Mouse (Mus musculus) embryonic facial prominence, embryonic 13.5 days (tissue): ENCODE measurements around the gene Apoc3. TPM values are rescaled to one million over a fixed set of nuclear protein-coding genes. Genes with fewer than 3 reads are reported as not detected.
A peak's percentile ranks its signal among the peaks of the same experiment; 100 is the strongest.

Source experiments
- ATAC-seq: fragments of 200-750 bp; cut with Nextera tagmentation; 2 replicates; pipeline ENCODE4 v1.8.0; 2017; ENCODE audit warnings: low read depth; ENCODE audit not compliant: insufficient number of reproducible peaks, insufficient read depth, low FRiP score, low TSS enrichment
- H3K27ac ChIP-seq: fragments of 300-500 bp; sonication (generic); 2 replicates; pipeline ENCODE4 v1.5.1; 2015; ENCODE audit warnings: moderate library complexity, mild to moderate bottlenecking, inconsistent platforms
- H3K27me3 ChIP-seq: fragments of 300-500 bp; sonication (generic); 2 replicates; pipeline ENCODE4 v1.6.1; 2015; ENCODE audit warnings: mild to moderate bottlenecking, inconsistent platforms
- H3K36me3 ChIP-seq: fragments of 300-500 bp; sonication (generic); 2 replicates; pipeline ENCODE4 v1.6.1; 2015; ENCODE audit warnings: mild to moderate bottlenecking, inconsistent platforms
- H3K4me1 ChIP-seq: fragments of 300-500 bp; sonication (generic); 2 replicates; pipeline ENCODE4 v1.6.1; 2015; ENCODE audit warnings: inconsistent platforms
- H3K4me2 ChIP-seq: fragments of 300-500 bp; sonication (generic); 2 replicates; pipeline ENCODE4 v1.6.1; 2015; ENCODE audit warnings: moderate library complexity, mild to moderate bottlenecking, inconsistent platforms
- H3K4me3 ChIP-seq: fragments of 300-500 bp; sonication (generic); 2 replicates; pipeline ENCODE4 v1.5.1; 2015; ENCODE audit warnings: mild to moderate bottlenecking, inconsistent platforms
- H3K9ac ChIP-seq: fragments of 300-500 bp; sonication (generic); 2 replicates; pipeline ENCODE4 v1.6.1; 2015; ENCODE audit warnings: mild to moderate bottlenecking, inconsistent platforms
- H3K9me3 ChIP-seq: fragments of 300-500 bp; sonication (generic); 2 replicates; pipeline ENCODE4 v1.6.1; 2016; ENCODE audit warnings: inconsistent platforms
- WGBS: fragments of 180-500 bp; shearing (Covaris S2); methylation state at CpG from one replicate; pipeline ENCODE4 v1.1.7; 2015; ENCODE audit warnings: mixed read lengths; 5-methylcytosine and 5-hydroxymethylcytosine counted together
- polyA plus RNA-seq: library from polyadenylated mRNA; unstranded; fragments of >200 nt; fragmentation: Nextera tagmentation; extraction: Ambion mirVana; gene quantifications from 2 replicates; pipeline ENCODE4 v1.2.1, GENCODE M21; 2015

Gene Apoc3
- polyA plus RNA-seq, 1 experiment from 2014 or later = not detected

DNA sequence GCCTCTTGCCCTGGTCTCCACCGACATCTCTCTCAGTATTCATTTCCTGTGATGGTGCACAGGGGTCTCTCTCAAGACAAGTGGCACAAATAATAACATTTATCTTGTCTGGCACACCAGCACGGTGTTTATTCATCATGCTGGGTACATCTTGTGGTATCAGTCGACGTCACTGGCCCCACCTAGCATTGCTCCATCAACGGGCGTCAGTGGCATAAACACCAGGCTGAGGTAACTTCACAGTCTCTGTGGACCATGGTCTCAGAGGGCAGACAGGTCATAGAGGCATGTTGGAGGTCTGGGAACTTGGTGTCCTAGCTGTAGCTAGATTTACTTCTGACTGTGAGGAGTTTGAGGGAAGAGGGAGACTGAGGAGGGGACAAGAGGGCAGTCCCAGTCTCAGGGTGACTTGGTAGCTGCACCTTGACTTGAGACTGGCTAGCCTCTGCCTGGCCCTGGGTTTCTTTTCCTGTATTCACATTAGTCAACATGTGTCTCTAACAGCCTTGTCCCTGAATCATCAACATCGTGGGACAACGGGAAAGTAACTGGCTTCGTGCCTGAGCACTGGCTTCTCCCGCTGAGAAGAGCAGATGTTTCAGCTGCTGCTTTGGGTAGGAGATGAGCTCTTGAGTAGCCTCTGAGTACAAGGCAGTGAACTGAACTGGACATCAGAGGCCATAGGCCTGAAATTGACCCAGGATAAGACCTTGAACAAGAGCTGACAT lies 21.4 kb upstream of the Apoc3 start:
- Histone ChIP-seq H3K36me3 (no peaks in the 10 kb centered on the region), H3K9me3 (no peaks in the 10 kb centered on the region), H3K27me3 (no peaks in the 10 kb centered on the region), H3K9ac (no peak overlapping the region), H3K27ac (no peak overlapping the region), H3K4me3 (no peak overlapping the region), H3K4me1 (no peaks in the 10 kb centered on the region), H3K4me2 (no peak overlapping the region)
- no peak for ATAC-seq
- 90% methylated on average over 10 of the region's 10 CpGs for WGBS

- H3K27me3 ChIP-seq = no peaks in the 10 kb centered on the region
- H3K4me3 ChIP-seq = no peak overlapping the region
- no peak overlapping the region for H3K27ac ChIP-seq
- H3K9ac ChIP-seq = no peak overlapping the region
- no peak for ATAC-seq
- no peaks in the 10 kb centered on the region for H3K36me3 ChIP-seq
- no peaks in the 10 kb centered on the region for H3K9me3 ChIP-seq
- H3K4me2 ChIP-seq = no peak overlapping the region
- no peaks in the 10 kb centered on the region for H3K4me1 ChIP-seq
- 89% methylated on average over 7 of the region's 7 CpGs for whole genome bisulfite sequencing
Measured at GRCm38 (mm10) chr9:46256177-46256576, 20.7 kb upstream of the Apoc3 start.

DNA sequence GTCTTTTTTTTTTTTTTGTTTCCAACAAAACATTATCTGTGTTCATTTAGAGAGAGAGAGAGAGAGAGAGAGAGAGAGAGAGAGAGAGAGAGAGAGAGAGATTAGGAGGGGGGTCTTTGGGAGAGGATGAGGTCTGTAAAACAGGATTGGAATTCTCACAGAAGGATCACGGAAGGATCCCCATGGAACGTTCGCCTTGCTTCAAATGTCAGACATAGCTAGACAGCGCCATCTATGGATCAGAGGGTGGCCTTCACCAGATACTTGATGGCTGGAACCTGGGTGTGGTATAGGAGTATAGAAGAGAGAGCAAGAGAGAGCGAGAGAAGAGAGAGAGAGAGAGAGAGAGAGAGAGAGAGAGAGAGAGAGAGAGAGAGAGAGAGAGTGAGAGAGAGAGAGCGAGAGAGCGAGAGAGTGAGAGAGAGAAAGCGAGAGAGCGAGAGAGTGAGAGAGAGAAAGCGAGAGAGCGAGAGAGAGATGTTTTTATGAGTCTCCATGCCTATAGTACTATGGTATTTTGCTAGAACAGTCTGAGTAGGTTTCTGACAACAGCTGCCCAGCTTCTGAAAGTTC lies 11.4 kb upstream of the Apoc3 start:
- H3K36me3 ChIP-seq = no peaks in the 10 kb centered on the region
- ATAC-seq = no peak
- no peaks in the 10 kb centered on the region for H3K27me3 ChIP-seq
- 28% methylated on average over 11 of the region's 11 CpGs for WGBS
- H3K4me1 ChIP-seq = no peaks in the 10 kb centered on the region
- no peak overlapping the region for H3K27ac ChIP-seq
- H3K9ac ChIP-seq = 0 out of 2 replicates have a peak overlapping the region, but pooled peaks have one; percentile 21
- H3K9me3 ChIP-seq = no peaks in the 10 kb centered on the region
- peak overlapping the region; percentile 37 for H3K4me2 ChIP-seq
- H3K4me3 ChIP-seq = no peak overlapping the region

DNA sequence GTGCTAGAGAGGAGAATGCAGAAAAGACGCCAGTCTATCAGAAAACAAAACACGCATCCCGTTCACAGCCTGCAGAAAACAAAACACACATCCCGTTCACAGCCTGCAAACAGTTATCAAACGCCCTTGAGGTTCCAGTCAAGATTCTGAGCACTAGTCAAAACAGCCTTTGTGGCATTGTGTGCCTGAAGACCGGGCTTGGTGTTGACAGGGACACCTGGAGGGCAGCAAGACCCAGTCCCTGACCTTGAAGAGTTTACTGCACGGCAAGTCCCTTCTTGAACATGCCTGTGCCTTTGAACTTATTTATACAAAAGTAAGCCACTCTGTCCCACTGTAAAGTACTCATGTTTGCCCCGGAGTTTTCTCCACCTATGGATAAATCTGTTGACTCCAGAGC lies 8.1 kb upstream of the Apoc3 start:
- no peak overlapping the region for H3K4me3 ChIP-seq
- no peak overlapping the region for H3K4me2 ChIP-seq
- ATAC-seq = no peak
- H3K36me3 ChIP-seq = no peaks in the 10 kb centered on the region
- H3K27me3 ChIP-seq = no peaks in the 10 kb centered on the region
- WGBS = 42% methylated on average over 8 of the region's 8 CpGs
- H3K27ac ChIP-seq = no peak overlapping the region
- H3K9me3 ChIP-seq = no peaks in the 10 kb centered on the region
- H3K9ac ChIP-seq = no peak overlapping the region
- no peaks in the 10 kb centered on the region for H3K4me1 ChIP-seq

- H3K36me3 ChIP-seq = no peaks in the 10 kb centered on the region
- no peaks in the 10 kb centered on the region for H3K4me1 ChIP-seq
- H3K27me3 ChIP-seq = no peaks in the 10 kb centered on the region
- no peak overlapping the region for H3K9ac ChIP-seq
- no peak overlapping the region for H3K4me2 ChIP-seq
- no peak overlapping the region for H3K4me3 ChIP-seq
- no peaks in the 10 kb centered on the region for H3K9me3 ChIP-seq
- WGBS = 53% methylated on average over 4 of the region's 4 CpGs
- no peak for ATAC-seq
- H3K27ac ChIP-seq = no peak overlapping the region
Measured at GRCm38 (mm10) chr9:46243122-46243521, 7.7 kb upstream of the Apoc3 start.

DNA sequence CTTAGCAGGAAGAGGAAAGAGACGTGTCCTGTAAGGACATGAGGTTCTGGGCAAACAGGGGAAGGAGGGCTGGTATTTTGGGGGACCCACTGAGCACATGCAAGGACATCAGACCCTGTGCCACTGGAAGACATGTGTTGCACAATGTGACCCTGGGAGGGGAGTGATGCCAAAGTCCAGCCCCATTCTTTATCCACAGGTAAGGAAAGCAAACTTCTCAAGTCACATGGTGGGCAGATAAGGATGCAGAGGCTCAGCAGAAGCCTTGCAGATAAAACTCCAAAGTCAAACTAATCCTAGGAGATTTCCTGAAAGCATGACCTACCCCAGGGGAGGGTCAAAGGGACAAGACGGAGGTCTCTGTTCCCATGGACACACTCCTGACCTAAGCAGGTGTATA lies 6.4 kb upstream of the Apoc3 start:
- Histone ChIP-seq H3K9me3 (no peaks in the 10 kb centered on the region), H3K9ac (no peak overlapping the region), H3K4me3 (no peak overlapping the region), H3K27me3 (no peaks in the 10 kb centered on the region), H3K4me2 (no peak overlapping the region), H3K36me3 (no peaks in the 10 kb centered on the region), H3K27ac (no peak overlapping the region), H3K4me1 (no peaks in the 10 kb centered on the region)
- ATAC-seq = no peak
- 69% methylated on average over 2 of the region's 2 CpGs for WGBS

DNA sequence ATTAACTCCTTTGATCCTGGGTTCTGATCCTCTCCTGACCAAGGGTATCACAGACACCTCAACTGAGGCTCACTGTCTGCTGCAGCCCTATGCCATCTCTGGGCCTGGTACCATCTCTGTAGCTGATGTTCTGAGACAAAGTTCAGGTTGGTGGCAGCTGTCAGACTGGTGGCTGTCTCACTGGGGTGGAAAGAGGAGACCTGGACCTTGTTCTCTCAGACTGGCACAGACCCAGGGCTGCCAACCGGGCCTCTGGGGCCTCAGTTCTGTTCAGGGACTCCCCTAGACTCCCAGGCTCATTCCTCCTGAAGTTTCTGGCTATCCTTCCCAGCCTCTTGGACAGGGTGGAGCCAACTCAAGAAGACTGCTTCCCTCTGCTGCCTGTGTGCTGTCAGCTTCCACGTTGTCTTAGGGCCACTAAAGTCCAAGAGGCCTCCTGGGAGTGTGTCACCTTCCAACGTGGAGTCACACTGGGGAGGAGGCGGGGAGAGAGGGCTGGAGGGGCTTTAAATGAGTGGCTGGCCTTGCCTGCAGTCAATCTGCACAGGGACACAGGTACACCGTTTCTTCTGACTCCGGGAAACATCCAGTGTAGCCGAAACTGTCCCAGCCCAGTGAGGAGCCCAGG lies 5.2 kb upstream of the Apoc3 start, which contains the start of gene Apoa4:
Apoa4 (plus strand) TSS at position 171 of the 628 bp plus-strand sequence.
- Histone ChIP-seq H3K36me3 (no peaks in the 10 kb centered on the region), H3K9me3 (no peaks in the 10 kb centered on the region), H3K4me2 (no peak within 1 kb of the TSS), H3K4me1 (no peaks in the 10 kb centered on the region), H3K4me3 (no peak within 1 kb of the TSS), H3K27me3 (no peaks in the 10 kb centered on the region), H3K9ac (no peak within 1 kb of the TSS), H3K27ac (no peak within 1 kb of the TSS)
- 66% methylated on average over 7 of the region's 7 CpGs for WGBS
- no peak for ATAC-seq

GRCm38 (mm10) chr9:46238850-46239249 lies 3.4 kb upstream of the Apoc3 start:
- no peak overlapping the region for H3K27ac ChIP-seq
- H3K4me2 ChIP-seq = no peak overlapping the region
- no peaks in the 10 kb centered on the region for H3K4me1 ChIP-seq
- no peaks in the 10 kb centered on the region for H3K9me3 ChIP-seq
- H3K36me3 ChIP-seq = no peaks in the 10 kb centered on the region
- WGBS = 86% methylated on average over 7 of the region's 7 CpGs
- H3K9ac ChIP-seq = no peak overlapping the region
- ATAC-seq = no peak
- no peak overlapping the region for H3K4me3 ChIP-seq
- no peaks in the 10 kb centered on the region for H3K27me3 ChIP-seq

DNA sequence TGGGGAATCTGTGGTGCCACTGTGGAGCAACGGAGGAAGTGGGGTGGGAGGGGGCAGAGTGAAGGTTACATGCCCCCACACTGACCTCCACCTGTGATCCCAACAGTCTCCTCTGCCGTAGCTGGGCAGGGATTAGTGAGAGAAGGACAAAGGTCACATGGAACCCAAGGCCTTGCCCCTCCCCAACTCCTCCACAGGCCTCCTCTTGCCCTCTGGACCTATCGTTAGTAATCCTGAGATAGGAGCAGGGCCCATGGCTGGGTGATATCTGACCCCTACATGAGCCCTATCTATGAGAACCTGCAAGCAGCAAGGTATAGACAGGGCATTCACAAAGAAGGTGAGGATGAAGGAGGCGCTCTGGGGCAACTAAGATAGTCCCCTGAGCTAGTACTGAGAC lies 213 bp upstream of the Apoc3 start:
- Histone ChIP-seq H3K36me3 (no peaks in the 10 kb centered on the region), H3K9me3 (no peaks in the 10 kb centered on the region), H3K27ac (no peak overlapping the region), H3K4me1 (peaks cover 1% of the 10 kb centered on the region), H3K9ac (no peak overlapping the region), H3K4me3 (no peak overlapping the region), H3K4me2 (no peak overlapping the region), H3K27me3 (no peaks in the 10 kb centered on the region)
- 50% methylated on average over 4 of the region's 4 CpGs for WGBS
- ATAC-seq = no peak

DNA sequence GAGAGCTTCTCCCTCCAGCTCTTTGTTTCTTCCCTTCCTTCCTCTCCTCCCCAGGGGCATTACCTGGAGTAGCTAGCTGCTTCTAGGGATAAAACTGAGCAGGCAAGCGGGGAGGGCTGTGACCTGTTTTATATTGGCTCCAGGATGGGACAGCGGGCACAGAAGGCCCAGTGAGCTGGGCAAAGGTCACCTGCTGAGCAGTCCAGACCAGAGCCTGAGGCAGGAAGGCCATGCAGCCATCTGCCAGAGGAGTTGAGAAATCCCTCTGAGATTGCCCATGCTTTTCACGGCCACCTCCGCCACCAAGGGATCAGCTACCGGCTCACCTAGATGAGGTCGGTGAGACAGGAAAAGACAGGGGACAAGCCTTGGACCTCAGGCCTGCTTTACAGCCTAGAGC lies 240 bp downstream of the Apoc3 start:
- H3K4me2 ChIP-seq = no peak overlapping the region
- H3K27ac ChIP-seq = no peak overlapping the region
- peaks cover 6% of the 10 kb centered on the region for H3K4me1 ChIP-seq
- no peak for ATAC-seq
- no peaks in the 10 kb centered on the region for H3K36me3 ChIP-seq
- H3K9me3 ChIP-seq = no peaks in the 10 kb centered on the region
- H3K27me3 ChIP-seq = no peaks in the 10 kb centered on the region
- no peak overlapping the region for H3K4me3 ChIP-seq
- WGBS = 71% methylated on average over 6 of the region's 6 CpGs
- H3K9ac ChIP-seq = no peak overlapping the region

GRCm38 (mm10) chr9:46230450-46230975 lies 4.9 kb downstream of the Apoc3 start:
- H3K9me3 ChIP-seq = no peaks in the 10 kb centered on the region
- peak overlapping the region; percentile 89 for H3K4me2 ChIP-seq
- H3K36me3 ChIP-seq = no peaks in the 10 kb centered on the region
- H3K9ac ChIP-seq = peak overlapping the region; percentile 77
- H3K4me1 ChIP-seq = peaks cover 12% of the 10 kb centered on the region
- 25% methylated on average over 13 of the region's 13 CpGs for WGBS
- peaks cover 11% of the 10 kb centered on the region for H3K27me3 ChIP-seq
- no peak for ATAC-seq
- no peak overlapping the region for H3K27ac ChIP-seq
- peak overlapping the region; percentile 55 for H3K4me3 ChIP-seq
